Mouse (Mus musculus) monocyte, adult 2 months (primary cell): ENCODE measurements around the gene Nox4.
"Not testable (repeated sequence)": the region's sequence is repeated elsewhere in the genome, so short reads cannot be mapped to it uniquely, and the experiment has no call there.

Source experiments
- DNase-seq, 2 experiments: peaks; one replicate each; pipeline ENCODE4 v3.0.0; 2022; ENCODE audit warnings: low spot score in 2 of 2, low read depth in 1 of 2

Nox4 gene

DNA sequence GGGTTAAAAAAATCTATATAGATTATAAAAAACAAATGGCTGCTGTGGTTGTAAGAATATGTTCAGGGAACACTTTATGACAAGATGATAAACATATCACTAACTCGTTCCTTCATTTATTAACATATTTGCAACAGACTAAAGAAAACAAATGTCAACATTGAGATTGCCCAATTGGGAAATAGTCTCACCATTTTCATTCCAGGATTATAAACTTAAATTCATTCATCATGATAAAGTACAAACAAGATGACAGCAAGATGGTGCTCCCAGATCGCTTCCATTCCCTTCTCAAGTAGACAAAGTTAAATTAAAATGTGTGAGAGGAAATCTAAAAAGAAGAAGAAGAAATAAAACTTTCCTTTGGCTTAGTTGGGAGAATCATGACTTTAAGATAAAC is 124.9 kb downstream of the Nox4 start:
- no peak for DNase-seq

DNA sequence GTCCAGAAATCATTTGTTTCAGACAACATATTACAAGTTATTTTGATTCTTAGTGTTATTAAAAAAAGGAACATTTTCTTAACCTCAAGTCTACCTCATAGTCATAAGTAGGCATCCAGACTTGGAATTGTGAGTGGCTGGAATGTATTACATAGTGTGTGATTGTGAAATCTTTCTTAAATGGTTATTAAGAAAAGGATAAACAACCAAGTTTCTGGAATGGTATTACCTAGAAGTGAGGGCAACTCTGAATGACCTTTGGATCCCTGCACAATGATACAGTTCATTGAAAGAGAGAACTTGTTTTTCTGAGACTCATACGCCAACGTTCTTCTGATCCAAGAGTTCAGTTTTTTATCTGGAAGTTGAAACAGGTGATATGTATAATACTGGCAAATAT is 125.4 kb downstream of the Nox4 start:
- DNase-seq: no peak

- no peak for DNase-seq
Measured at GRCm38 (mm10) chr7:87374322-87374721, 128.4 kb downstream of the Nox4 start.

- no peak for DNase-seq
Measured at GRCm38 (mm10) chr7:87374935-87375334, 129.0 kb downstream of the Nox4 start.

GRCm38 (mm10) chr7:87397023-87397422 is 151.1 kb downstream of the Nox4 start:
- DNase-seq: no peak

DNA sequence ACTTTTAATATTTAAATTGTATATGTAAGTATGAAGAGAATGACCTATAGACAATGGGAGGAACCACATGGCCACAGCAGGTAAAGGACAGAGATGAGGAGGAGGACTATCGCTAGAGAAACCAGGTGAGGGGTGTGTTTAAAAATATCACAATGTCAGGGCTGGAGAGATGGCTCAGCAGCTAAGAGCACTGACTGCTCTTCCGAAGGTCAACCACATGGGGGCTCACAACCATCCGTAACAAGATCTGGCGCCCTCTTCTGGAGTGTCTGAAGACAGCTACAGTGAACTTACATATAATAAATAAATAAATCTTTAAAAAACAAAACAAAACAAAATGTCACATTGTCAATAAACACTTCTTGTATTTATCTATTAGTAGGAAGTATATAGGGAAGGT is 165.5 kb downstream of the Nox4 start:
- DNase-seq: not testable (repeated sequence)

DNA sequence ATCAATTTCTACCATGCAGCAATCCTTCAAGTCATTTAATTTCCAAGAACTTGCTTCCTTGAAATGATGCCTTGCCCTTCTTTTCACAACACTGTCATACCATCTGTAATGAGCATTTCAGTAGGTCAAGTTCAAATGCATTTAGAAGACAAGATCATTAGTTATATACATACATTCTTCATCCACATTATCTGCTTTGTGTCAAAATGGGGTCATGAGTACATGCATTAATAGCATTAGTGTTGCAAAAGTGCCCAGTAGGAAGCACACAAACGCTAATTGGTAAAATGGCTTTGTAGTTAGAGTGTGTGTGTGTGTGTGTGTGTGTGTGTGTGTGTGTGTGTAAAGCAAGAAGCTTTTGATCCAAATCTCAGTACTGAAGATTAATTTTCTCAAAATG is 167.4 kb downstream of the Nox4 start:
- DNase-seq: no peak
